Mouse (Mus musculus) bone marrow, adult 2 months (tissue): ENCODE results near the gene Gstm5.

Source experiments
- CTCF ChIP-seq: fragments of 200-500 bp; IDR thresholded peaks from 2 replicates; pipeline ENCODE4 v1.5.1; 2011; ENCODE audit warnings: low read length, control low read depth; ENCODE audit not compliant: control insufficient read depth, insufficient read depth
- POLR2A ChIP-seq: fragments of 200-500 bp; IDR thresholded peaks from 2 replicates; pipeline ENCODE4 v1.6.1; 2011; ENCODE audit warnings: low read depth, mild to moderate bottlenecking, control low read depth, low read length, borderline replicate concordance; ENCODE audit not compliant: control insufficient read depth

GRCm38 (mm10) chr3:107935268-107935667, 39.6 kb downstream of the Gstm5 start:
- TF ChIP-seq CTCF = no peak
- TF ChIP-seq POLR2A = no peak
